Mouse (Mus musculus) lung, postnatal 25 days (tissue): ENCODE data around the gene Ccl9.

Experiments
- DNase-seq: peaks from one replicate; pipeline ENCODE4 v3.0.0; 2022; ENCODE audit warnings: low spot score

Ccl9 gene

GRCm38 (mm10) chr11:83578186-83578760 is at the start of gene Ccl9:
Ccl9 (minus strand) TSS chr11:83578636.
- peak; percentile 23 for DNase-seq

GRCm38 (mm10) chr11:83623586-83623985 is 45.1 kb upstream of the Ccl9 start:
- DNase-seq: no peak

DNA sequence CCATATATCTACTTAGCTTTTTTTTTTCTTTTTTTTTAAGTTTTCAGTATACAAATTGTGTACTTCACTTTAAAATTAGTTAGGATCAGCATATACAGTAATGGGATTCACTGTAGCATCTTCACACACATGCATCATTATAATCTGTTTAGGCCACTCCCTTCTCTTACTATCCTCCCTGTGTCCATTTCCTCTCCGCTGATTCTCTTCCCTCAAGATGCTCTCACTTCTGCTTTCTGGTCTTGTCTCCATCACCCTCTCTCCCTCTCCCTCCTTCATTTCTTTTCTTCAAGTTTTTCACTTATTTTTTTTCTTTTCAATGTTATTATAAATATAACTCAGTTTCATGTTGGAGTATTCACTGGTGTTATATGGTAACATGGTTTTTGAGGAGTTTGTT is 40.6 kb upstream of the Ccl9 start:
- no peak for DNase-seq

GRCm38 (mm10) chr11:83618238-83618637 is 39.8 kb upstream of the Ccl9 start:
- DNase-seq: no peak

DNA sequence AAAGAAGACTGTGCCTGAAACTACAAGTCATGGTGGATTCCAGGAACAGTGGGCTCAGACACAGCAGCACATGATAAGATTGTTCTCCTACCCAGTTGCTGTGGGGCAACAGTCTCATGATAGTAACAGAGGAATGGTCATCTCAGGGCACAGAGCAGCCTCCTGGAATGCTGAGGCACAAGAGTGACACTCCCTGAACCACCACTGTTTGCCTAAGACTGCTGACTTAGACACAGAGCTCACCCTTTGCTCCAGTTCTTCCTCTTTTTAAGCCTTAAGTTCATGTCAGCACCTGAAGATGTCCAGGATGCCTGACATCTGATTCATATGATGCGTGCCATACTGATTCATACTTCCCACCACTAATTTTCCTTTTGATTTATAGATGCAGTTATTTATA is 38.1 kb upstream of the Ccl9 start:
- DNase-seq: no peak

DNA sequence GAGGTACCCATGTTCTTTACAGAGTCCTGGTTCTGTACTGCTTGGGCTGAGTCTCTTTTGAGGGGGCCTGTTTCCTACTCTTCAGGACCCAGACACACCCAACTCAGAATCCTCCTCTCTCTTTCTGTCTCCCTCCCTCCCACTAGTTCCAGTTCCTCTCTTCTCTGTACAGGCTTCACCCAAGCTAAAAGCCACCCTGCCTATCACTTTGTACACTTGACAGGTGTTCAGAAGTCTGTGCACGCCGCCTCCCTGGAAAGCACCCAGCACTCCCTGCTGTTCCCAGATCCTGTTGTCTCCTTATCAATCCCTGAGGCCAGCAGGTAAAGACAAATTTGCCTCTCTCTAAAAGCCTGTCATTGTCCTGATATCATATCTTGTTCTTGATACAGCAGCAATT is 32.5 kb upstream of the Ccl9 start:
- no peak for DNase-seq

DNA sequence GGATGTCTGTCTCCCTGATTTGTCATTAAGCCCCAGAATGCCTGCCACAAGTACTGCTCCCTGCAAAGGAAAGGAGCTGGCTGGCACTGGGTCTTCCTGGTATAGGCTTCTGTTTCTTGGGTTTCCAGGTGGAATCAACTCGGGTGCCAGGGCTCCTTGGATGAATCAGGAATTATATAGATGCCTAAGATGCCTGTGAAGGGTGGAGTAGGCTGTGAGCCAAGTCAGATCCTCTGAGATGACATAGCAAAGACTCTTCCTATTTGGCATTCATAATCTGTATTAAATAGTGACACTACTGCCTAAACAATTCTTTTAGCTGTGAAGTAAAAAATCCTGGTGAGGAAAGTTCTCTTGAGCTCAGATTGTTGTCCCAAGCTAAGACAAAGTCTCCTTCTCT is 28.0 kb upstream of the Ccl9 start:
- no peak for DNase-seq

GRCm38 (mm10) chr11:83605535-83605934 is 27.1 kb upstream of the Ccl9 start:
- no peak for DNase-seq

DNA sequence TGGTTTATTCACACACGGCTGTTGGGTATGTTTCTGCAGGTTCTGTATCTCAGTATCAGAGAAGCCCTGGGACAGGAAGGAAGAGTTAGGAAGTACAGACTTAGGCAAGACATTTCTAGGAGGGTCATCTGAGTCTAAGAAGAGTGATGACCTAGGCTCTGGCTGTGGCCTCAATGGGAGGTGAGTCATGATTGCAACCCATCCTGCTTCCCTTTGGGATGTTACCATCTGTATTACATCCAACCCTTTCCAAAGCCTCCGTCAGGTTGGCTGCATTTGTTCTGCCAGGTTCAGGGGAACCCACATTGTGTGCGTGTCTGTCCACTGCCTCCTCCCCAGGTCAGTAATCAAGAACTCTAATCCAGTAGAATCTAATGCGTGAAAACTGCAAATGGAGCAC is 26.3 kb upstream of the Ccl9 start:
- no peak for DNase-seq

GRCm38 (mm10) chr11:83603399-83603798 is 25.0 kb upstream of the Ccl9 start:
- DNase-seq: no peak

DNA sequence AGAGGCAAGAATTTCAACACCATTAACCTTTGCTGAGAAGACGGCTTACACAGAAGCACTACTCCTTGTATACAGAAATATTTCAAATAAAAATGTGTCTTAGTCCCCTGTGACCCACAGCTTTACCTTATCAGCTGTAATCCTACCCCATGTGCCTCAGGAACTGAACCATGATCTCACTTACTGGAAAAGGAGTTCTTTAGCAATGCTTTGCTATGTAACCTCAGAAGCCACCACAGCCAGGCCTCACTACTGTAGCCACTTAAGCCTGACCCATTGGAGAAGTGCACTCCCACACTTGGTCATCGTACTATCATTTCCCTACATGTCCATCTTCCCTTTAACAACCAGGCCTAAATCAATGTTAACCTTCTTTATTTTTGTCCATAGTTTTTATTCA is 22.1 kb upstream of the Ccl9 start:
- DNase-seq: peak; percentile 53

DNA sequence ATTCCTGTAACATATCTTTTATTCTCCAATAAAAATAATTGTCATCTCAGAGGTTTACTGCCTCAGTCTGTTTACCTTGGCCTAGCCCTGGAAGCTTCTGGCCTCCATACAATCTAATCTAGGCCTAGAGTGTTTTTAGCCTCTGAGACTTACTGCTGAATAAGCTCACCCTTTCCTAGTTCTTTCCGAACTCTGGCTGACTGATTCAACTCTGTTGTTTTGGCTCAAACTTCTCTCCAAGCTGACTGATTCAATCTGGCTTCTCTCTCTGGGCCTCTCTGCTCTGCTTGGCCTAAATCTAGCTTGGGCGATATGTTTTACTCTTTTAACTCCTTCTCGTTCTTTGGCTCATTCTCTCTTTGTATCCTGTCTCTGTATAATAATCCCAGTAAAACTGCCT is 20.6 kb upstream of the Ccl9 start:
- no peak for DNase-seq

DNA sequence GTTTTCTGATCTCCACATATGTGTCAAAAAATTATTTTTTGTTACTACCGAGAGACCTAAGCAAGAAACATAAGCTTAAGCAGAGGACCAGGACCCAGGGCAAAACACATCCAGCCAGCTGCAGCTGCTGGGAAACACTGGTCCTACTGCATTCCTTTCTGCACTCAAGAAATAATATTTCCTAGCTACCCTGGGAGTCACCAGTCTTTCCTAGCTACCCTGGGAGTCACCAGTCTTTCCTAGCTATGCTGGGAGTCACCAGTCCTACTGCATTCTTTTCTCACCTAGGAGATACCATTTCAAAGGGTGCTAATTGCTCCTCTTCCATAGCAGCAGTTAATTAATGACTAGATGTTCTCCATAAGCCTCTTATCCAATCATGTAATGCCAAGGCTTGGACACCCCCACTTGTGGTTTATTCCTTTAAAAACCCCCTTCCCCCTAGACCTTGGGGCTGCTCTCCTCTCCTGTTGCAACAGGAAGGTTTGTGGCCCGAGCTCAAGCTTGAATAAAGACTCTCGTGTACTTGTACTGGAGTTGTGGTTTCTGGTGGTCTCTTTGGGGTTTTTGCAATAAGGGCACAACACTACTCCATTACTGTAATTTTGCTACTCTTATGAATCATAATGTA is 19.9 kb upstream of the Ccl9 start:
- DNase-seq: no peak

DNA sequence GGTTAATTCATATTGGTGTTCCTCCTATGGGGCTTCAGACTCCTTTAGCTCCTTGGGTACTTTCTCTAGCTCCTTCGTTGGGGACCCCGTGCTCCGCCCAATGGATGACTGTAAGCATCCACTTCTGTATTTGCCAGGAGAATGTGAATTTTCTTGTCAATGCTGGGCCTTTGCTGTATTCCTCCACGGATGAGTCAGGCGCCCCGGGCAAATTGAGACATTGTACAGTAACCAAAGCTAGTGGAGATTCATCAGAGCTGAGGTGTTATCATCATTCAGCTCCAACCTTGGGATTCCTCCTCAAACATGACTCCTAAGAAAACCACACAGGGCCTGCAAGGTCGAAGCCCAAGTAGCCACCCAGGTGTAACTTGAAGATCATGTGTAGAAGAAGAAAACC is 19.4 kb upstream of the Ccl9 start:
- no peak for DNase-seq

GRCm38 (mm10) chr11:83595669-83596455 is 17.4 kb upstream of the Ccl9 start:
- DNase-seq: no peak

DNA sequence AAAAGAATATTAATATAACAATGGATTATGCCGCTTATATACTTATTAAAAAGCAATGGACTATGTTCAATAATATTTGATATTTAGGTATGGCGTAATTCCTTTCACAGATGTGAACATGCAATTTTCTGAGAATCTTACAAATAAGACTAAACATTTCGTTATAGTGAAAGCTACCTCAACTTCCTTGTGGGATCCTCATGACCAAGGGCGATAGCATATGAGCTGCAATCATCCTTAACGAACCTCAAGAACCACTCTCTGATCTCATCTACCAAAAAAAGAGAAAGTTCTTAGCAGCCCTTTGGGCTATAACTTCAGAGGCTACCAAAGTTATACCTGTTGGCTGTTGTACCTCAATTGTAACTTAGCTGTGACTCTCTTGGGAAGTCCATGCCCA is 15.0 kb upstream of the Ccl9 start:
- DNase-seq: no peak

GRCm38 (mm10) chr11:83592853-83593252 is 14.4 kb upstream of the Ccl9 start, which contains the start of gene Ccl6:
Ccl6 (minus strand) TSS chr11:83593087.
- DNase-seq: peak; percentile 30

DNA sequence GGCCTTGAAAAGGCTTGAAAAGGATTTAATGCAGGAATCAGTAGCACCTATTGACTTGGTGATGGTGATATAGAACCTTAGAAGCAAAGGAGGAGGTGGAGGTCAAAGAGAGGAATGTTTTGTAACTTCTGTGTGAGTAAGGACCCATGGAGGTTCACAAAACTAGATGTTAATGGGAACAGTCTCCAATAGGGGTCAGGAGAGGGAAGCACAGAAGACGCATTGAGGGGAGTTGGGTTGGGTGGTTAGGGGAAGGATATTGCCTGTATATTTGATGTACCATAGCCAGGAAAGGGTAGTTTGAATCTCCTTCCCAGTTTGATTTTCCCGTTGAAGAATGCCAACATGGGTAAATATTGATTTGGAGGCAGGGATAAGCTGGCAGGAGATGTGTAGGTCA is 5.8 kb upstream of the Ccl9 start:
- DNase-seq: no peak

- no peak for DNase-seq
Measured at GRCm38 (mm10) chr11:83583450-83583754, 5.0 kb upstream of the Ccl9 start.

DNA sequence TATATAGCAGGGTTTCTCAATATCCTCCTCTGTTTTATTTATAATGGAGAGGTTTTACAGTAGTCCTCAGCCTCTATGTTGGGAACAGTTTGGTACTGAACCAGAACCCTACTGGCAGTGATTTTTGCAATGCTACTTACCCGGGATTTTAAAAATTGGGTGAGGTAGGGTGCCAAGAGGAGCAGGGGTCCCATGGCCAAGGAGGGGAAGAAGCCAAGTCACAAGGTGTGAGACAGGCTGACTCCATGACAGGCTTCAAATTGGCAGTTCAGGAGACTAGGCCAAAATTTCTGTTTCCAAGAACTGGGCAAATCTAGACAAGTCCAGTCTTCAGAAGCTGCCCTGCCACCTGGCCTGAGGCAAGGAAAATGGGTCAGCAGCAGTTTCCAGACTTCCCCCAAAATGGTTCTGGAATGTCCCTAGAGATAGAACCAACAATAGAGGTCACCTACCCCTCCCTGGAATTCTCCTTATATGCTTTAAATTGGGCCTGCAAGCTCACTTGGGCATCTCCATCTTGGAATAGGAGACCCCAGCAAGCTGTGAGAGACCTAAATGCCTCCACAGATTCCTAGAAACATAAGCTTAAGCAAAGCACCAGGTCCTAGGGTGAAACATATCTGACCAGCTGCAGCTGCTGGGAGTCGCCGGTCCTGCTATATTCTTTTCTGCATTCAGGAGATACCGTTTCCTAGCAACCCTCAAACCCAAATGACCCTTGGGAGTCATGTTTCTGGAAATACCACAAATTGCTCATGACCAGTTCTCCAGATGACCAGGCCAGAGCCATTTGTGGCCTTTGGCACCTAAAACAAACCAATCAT is 4.4 kb upstream of the Ccl9 start:
- peak; percentile 51 for DNase-seq

DNA sequence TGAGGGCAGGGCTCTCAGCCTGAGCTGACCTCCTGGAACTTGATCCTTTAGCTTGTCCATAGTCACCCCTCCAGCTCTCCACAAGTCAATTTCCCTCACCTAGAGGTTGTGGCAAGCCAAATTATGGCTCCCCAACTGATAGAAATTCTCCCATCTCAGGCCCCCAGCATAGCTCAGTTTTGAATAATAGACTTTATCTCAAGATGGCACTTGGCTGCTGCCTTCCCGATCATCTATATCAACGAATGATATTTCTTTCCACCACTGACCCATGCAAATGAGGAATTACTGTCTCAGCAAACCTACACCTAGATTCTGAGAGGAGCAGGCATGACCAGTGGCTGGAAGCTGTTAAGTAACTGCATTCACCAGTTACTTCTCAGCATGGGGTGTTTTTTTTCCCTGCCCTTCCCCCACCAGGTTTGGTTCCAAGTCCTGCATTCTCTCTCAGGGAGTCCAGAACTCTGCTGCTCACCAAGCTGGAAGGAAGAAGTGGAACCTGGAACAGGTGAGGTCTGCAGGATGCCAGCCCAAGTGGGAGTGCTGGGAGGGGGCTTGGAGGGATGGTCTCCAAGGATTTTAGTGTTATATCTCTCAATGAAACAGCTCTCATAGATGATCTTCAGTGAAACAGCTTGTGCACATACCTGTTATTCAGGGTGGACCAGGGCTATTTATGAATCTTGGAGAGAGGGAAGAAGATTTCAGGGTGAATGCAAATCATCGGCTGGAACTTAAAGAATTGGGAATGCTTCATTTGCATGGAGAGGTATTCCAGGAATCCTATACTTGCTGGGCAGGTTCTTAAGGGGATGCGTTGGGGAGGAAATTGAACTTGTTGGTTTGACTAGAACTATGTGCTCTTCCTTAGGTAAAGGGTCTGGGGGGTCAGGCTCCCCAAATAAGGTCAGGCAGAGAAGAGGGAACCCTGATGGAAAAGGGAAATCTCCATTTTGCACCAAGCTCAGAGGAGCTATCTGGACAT is 3.5 kb upstream of the Ccl9 start:
- no peak for DNase-seq
